Mouse (Mus musculus) embryonic facial prominence, embryonic 14.5 days (tissue): ENCODE results near the gene Suds3. TPM values are rescaled to one million over a fixed set of nuclear protein-coding genes. Genes with fewer than 3 reads are reported as not detected.

Experiments
- ATAC-seq: fragments of 200-750 bp; cut with Nextera tagmentation; 2 replicates; pipeline ENCODE4 v1.8.0; 2017; ENCODE audit warnings: low read depth, moderate number of reproducible peaks, moderate TSS enrichment
- DNase-seq: peaks from one replicate; pipeline ENCODE4 v3.0.0-alpha.2; 2015; ENCODE audit warnings: low spot score
- H3K27ac ChIP-seq: fragments of 300-500 bp; sonication (generic); replicated peaks from 2 replicates; pipeline ENCODE4 v1.5.1; 2014; ENCODE audit warnings: low read depth, mild to moderate bottlenecking, low read length, moderate library complexity
- H3K27me3 ChIP-seq: fragments of 300-500 bp; sonication (generic); replicated peaks from 2 replicates; pipeline ENCODE4 v1.6.1; 2014; ENCODE audit warnings: low read length; ENCODE audit not compliant: control insufficient read depth, insufficient read depth
- H3K36me3 ChIP-seq: fragments of 300-500 bp; sonication (generic); 2 replicates; pipeline ENCODE4 v1.6.1; 2014; ENCODE audit warnings: low read length, mixed read lengths; ENCODE audit not compliant: control insufficient read depth, insufficient read depth
- H3K4me1 ChIP-seq: fragments of 300-500 bp; sonication (generic); 2 replicates; pipeline ENCODE4 v1.6.1; 2014; ENCODE audit warnings: antibody characterized with exemption, low read length; ENCODE audit not compliant: control insufficient read depth, insufficient read depth
- H3K4me2 ChIP-seq: fragments of 300-500 bp; sonication (generic); 2 replicates; pipeline ENCODE4 v1.6.1; 2014; ENCODE audit warnings: low read depth, mild to moderate bottlenecking, low read length, moderate library complexity, mixed read lengths
- H3K4me3 ChIP-seq: fragments of 300-500 bp; sonication (generic); 2 replicates; pipeline ENCODE4 v1.5.1; 2014; ENCODE audit warnings: low read depth, mild to moderate bottlenecking, low read length
- H3K9ac ChIP-seq: fragments of 300-500 bp; sonication (generic); 2 replicates; pipeline ENCODE4 v1.6.1; 2014; ENCODE audit warnings: low read depth, mild to moderate bottlenecking, low read length, moderate library complexity, mixed read lengths
- H3K9me3 ChIP-seq: fragments of 300-500 bp; sonication (generic); 2 replicates; pipeline ENCODE4 v1.6.1; 2016; ENCODE audit warnings: low read length; ENCODE audit not compliant: control insufficient read depth
- WGBS: fragments of 180-500 bp; shearing (Covaris S2); extraction: QIAGEN DNeasy Blood & Tissue Kit; methylation state at CpG from one replicate; pipeline ENCODE4 v1.1.7; 2014; 5-methylcytosine and 5-hydroxymethylcytosine counted together
- polyA plus RNA-seq: library from polyadenylated mRNA; unstranded; fragments of >200 nt; fragmentation: Nextera tagmentation; extraction: Ambion mirVana; gene quantifications from 2 replicates; pipeline ENCODE4 v1.2.1, GENCODE M21; 2014

The Suds3 gene
- polyA plus RNA-seq, 1 experiment from 2014 or later, result 39.5 TPM

GRCm38 (mm10) chr5:117139822-117140221 lies 23.9 kb upstream of the Suds3 start:
- peaks cover 12% of the 10 kb centered on the region for H3K4me1 ChIP-seq
- no peaks in the 10 kb centered on the region for H3K36me3 ChIP-seq
- H3K27ac ChIP-seq, result no peak overlapping the region
- H3K27me3 ChIP-seq, result no peaks in the 10 kb centered on the region
- ATAC-seq, result no peak
- H3K4me2 ChIP-seq, result no peak overlapping the region
- H3K9me3 ChIP-seq, result no peaks in the 10 kb centered on the region
- WGBS, result 56% methylated on average over 8 of the region's 8 CpGs
- no peak for DNase-seq
- no peak overlapping the region for H3K9ac ChIP-seq
- no peak overlapping the region for H3K4me3 ChIP-seq

GRCm38 (mm10) chr5:117138295-117138988 lies 22.5 kb upstream of the Suds3 start:
- DNase-seq, result no peak
- Histone ChIP-seq H3K4me2 (no peak overlapping the region), H3K27me3 (no peaks in the 10 kb centered on the region), H3K36me3 (no peaks in the 10 kb centered on the region), H3K9me3 (no peaks in the 10 kb centered on the region), H3K4me1 (peaks cover 12% of the 10 kb centered on the region), H3K27ac (no peak overlapping the region), H3K9ac (no peak overlapping the region), H3K4me3 (no peak overlapping the region)
- no peak for ATAC-seq
- WGBS, result 67% methylated on average over 11 of the region's 11 CpGs

- no peak overlapping the region for H3K27ac ChIP-seq
- H3K4me1 ChIP-seq, result peaks cover 12% of the 10 kb centered on the region
- no peaks in the 10 kb centered on the region for H3K36me3 ChIP-seq
- DNase-seq (no peak), ATAC-seq (no peak)
- no peaks in the 10 kb centered on the region for H3K27me3 ChIP-seq
- H3K9me3 ChIP-seq, result no peaks in the 10 kb centered on the region
- no peak overlapping the region for H3K9ac ChIP-seq
- no peak overlapping the region for H3K4me2 ChIP-seq
- no peak overlapping the region for H3K4me3 ChIP-seq
- WGBS, result 75% methylated on average over 8 of the region's 8 CpGs
These were observed 21.7 kb upstream of the Suds3 start for GRCm38 (mm10) chr5:117137594-117137993.

- peaks cover 12% of the 10 kb centered on the region for H3K4me1 ChIP-seq
- DNase-seq, result no peak
- ATAC-seq, result no peak
- no peaks in the 10 kb centered on the region for H3K36me3 ChIP-seq
- H3K27me3 ChIP-seq, result no peaks in the 10 kb centered on the region
- 59% methylated on average over 10 of the region's 10 CpGs for WGBS
- no peak overlapping the region for H3K27ac ChIP-seq
- H3K9ac ChIP-seq, result no peak overlapping the region
- no peaks in the 10 kb centered on the region for H3K9me3 ChIP-seq
- no peak overlapping the region for H3K4me2 ChIP-seq
- no peak overlapping the region for H3K4me3 ChIP-seq
These were observed 21.1 kb upstream of the Suds3 start for GRCm38 (mm10) chr5:117137011-117137410.

GRCm38 (mm10) chr5:117136570-117136969 lies 20.7 kb upstream of the Suds3 start:
- no peak overlapping the region for H3K9ac ChIP-seq
- no peak overlapping the region for H3K4me2 ChIP-seq
- WGBS, result 85% methylated on average over 5 of the region's 5 CpGs
- H3K4me3 ChIP-seq, result no peak overlapping the region
- peaks cover 12% of the 10 kb centered on the region for H3K4me1 ChIP-seq
- no peaks in the 10 kb centered on the region for H3K27me3 ChIP-seq
- no peak overlapping the region for H3K27ac ChIP-seq
- no peaks in the 10 kb centered on the region for H3K9me3 ChIP-seq
- no peaks in the 10 kb centered on the region for H3K36me3 ChIP-seq
- DNase-seq (no peak), ATAC-seq (no peak)

GRCm38 (mm10) chr5:117135869-117136268 lies 20.0 kb upstream of the Suds3 start:
- ATAC-seq (peak; percentile 53), DNase-seq (peak; percentile 62)
- Histone ChIP-seq H3K36me3 (no peaks in the 10 kb centered on the region), H3K4me3 (no peak overlapping the region), H3K27me3 (no peaks in the 10 kb centered on the region), H3K9me3 (no peaks in the 10 kb centered on the region), H3K4me2 (peak overlapping the region; percentile 34), H3K9ac (no peak overlapping the region), H3K27ac (no peak overlapping the region; the same call in 1 of the 2 replicates), H3K4me1 (peaks cover 12% of the 10 kb centered on the region)
- WGBS, result 25% methylated on average over 9 of the region's 9 CpGs

- Histone ChIP-seq H3K27ac (no peak overlapping the region), H3K4me3 (no peak overlapping the region), H3K9me3 (no peaks in the 10 kb centered on the region), H3K27me3 (no peaks in the 10 kb centered on the region), H3K9ac (no peak overlapping the region), H3K4me2 (peak overlapping the region; percentile 34; the same call in 1 of the 2 replicates), H3K36me3 (no peaks in the 10 kb centered on the region), H3K4me1 (peaks cover 12% of the 10 kb centered on the region)
- DNase-seq (no peak), ATAC-seq (no peak)
- 61% methylated on average over 3 of the region's 3 CpGs for WGBS
These were observed 19.1 kb upstream of the Suds3 start for GRCm38 (mm10) chr5:117134889-117135456.

- no peak overlapping the region; the same call in 1 of the 2 replicates for H3K4me2 ChIP-seq
- H3K27me3 ChIP-seq, result no peaks in the 10 kb centered on the region
- peaks cover 12% of the 10 kb centered on the region for H3K4me1 ChIP-seq
- no peak for ATAC-seq
- H3K27ac ChIP-seq, result no peak overlapping the region; the same call in 1 of the 2 replicates
- 74% methylated on average over 19 of the region's 19 CpGs for WGBS
- DNase-seq, result no peak
- no peaks in the 10 kb centered on the region for H3K36me3 ChIP-seq
- H3K4me3 ChIP-seq, result no peak overlapping the region
- no peak overlapping the region for H3K9ac ChIP-seq
- H3K9me3 ChIP-seq, result no peaks in the 10 kb centered on the region
These were observed 18.4 kb upstream of the Suds3 start for GRCm38 (mm10) chr5:117134066-117134888.
